Mouse (Mus musculus) embryonic facial prominence, embryonic 10.5 days (tissue): ENCODE measurements at regions not wholly inside any gene's neighbourhood (a gene's known extent, or its start where the extent isn't known, plus 50 kb on each side); places are given as distances from the start of the nearest gene placed in this dataset.

Experiments used
- DNase-seq: peaks from one replicate; pipeline ENCODE4 v3.0.0-alpha.2; 2017; ENCODE audit warnings: low spot score
- H3K27ac ChIP-seq: fragments of 300-500 bp; sonication (generic); replicated peaks from 2 replicates; pipeline ENCODE4 v1.5.1; 2016; ENCODE audit warnings: mild to moderate bottlenecking
- H3K27me3 ChIP-seq: fragments of 300-500 bp; sonication (generic); replicated peaks from 2 replicates; pipeline ENCODE4 v1.6.1; 2016; ENCODE audit warnings: low read depth, mild to moderate bottlenecking; ENCODE audit not compliant: poor library complexity, severe bottlenecking
- H3K36me3 ChIP-seq: fragments of 300-500 bp; sonication (generic); replicated peaks from 2 replicates; pipeline ENCODE4 v1.6.1; 2016; ENCODE audit warnings: mild to moderate bottlenecking, moderate library complexity
- H3K4me1 ChIP-seq: fragments of 300-500 bp; sonication (generic); 2 replicates; pipeline ENCODE4 v1.6.1; 2016
- H3K4me3 ChIP-seq: fragments of 300-500 bp; sonication (generic); 2 replicates; pipeline ENCODE4 v1.5.1; 2016; ENCODE audit warnings: mild to moderate bottlenecking, moderate library complexity
- H3K9me3 ChIP-seq: fragments of 300-500 bp; sonication (generic); 2 replicates; pipeline ENCODE4 v1.6.1; 2016; ENCODE audit warnings: mild to moderate bottlenecking
- whole genome bisulfite sequencing: fragments of 180-500 bp; shearing (Covaris S2); methylation state at CpG from one replicate; pipeline ENCODE4 v1.1.7; 2016; 5-methylcytosine and 5-hydroxymethylcytosine counted together

DNA sequence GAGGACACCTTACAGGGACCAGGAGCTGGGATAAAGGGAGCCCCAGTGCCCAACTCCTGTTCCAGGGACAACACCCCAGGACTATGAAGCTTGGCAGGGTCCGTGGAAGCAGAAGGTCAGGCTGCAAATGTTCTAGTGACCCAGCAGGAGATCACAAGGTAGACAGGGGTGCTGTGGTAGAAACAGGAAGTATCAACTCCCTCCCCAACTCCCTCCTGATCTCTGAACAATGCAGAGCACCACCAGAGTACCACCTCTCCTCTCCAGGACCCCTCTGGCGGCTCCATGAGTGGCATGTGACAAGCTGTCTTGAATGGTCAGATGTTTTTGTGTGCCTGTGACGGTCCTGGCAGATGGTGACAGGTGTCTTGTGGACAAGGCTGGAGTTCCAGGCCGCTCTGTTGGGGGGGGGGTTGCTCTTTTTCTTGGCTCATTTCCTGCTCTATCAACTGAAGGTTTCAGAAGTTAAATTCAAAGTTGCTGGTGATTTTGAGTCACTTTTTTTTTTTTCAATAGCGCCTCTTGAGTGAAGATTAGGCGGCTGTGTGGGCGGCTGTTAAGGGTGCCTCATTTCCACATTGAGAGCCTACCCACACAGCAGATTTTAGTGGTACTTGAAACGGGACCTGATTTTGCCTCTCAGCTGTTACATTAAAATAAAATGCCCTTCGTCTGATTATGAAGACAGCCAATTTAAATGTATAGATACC is 73.1 kb upstream of the 2410004P03Rik start:
- Histone ChIP-seq H3K27ac (no peak overlapping the region), H3K36me3 (no peaks in the 10 kb centered on the region), H3K9me3 (no peaks in the 10 kb centered on the region), H3K4me1 (peaks cover 15% of the 10 kb centered on the region), H3K4me3 (no peak overlapping the region), H3K27me3 (no peaks in the 10 kb centered on the region)
- 83% methylated on average over 9 of the region's 9 CpGs for WGBS
- DNase-seq, result no peak

DNA sequence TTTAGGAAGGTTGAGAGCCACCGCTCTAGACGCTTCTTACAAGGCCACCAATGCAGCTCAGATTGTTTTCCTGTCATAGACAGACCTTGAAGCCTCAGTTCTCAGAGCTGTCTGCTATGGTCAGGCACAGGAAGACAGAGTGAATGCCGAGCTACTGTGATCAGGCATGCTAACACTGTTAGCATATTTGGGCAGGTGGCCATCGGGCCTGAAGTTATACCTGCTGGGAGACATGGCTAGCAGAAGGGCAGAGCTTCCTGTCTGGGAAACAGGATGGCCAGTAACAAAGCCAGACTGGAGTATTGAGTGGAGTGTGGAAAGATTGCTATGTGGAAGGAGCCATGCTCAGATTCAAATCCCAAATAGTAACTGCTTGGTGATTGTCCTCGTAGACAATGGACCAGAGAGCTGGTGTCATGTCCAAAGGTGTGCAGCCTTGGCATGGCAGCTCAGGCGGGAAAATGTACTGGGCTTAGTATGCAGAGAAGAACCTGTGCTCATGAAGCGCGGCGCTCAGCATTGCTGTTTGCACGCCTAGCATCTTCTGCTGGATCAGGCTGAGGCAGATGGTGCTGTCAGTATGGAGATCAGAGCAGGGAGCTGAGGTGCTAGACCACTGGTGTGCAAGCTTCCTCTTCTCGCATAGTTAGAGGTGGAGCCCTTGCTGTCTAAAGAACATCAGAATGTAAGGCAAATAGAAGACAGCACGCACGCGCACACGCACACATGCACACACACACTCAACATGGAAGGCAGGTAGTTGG is 60.3 kb upstream of the 2410004P03Rik start:
- no peaks in the 10 kb centered on the region for H3K4me1 ChIP-seq
- no peak overlapping the region for H3K27ac ChIP-seq
- no peaks in the 10 kb centered on the region for H3K36me3 ChIP-seq
- H3K27me3 ChIP-seq, result no peaks in the 10 kb centered on the region
- 91% methylated on average over 15 of the region's 15 CpGs for WGBS
- no peak for DNase-seq
- H3K9me3 ChIP-seq, result no peaks in the 10 kb centered on the region
- H3K4me3 ChIP-seq, result no peak overlapping the region

DNA sequence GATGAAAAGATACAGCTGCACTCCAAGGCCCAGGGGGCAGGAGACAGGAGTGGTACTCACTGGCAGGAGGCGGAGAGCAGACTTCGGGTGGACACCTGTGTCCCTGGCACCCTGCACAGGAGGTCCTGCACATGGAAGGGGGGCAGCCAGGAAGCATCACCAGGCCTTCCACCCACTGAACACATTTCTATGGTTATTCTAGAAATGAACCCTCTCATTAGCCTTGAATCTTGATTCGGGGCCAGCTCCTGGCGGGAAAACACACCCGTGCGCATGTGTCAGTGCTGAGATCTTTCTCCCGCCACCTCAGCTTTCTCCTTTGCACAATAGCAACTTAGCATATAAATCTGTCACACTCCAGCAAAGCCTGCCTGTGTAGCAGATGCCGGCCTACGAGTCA is 58.3 kb upstream of the 2410004P03Rik start:
- no peak for DNase-seq
- H3K27ac ChIP-seq, result no peak overlapping the region; the same call in 1 of the 2 replicates
- no peak overlapping the region for H3K4me3 ChIP-seq
- no peaks in the 10 kb centered on the region for H3K36me3 ChIP-seq
- no peaks in the 10 kb centered on the region for H3K27me3 ChIP-seq
- H3K4me1 ChIP-seq, result no peaks in the 10 kb centered on the region
- 85% methylated on average over 9 of the region's 9 CpGs for WGBS
- no peaks in the 10 kb centered on the region for H3K9me3 ChIP-seq

DNA sequence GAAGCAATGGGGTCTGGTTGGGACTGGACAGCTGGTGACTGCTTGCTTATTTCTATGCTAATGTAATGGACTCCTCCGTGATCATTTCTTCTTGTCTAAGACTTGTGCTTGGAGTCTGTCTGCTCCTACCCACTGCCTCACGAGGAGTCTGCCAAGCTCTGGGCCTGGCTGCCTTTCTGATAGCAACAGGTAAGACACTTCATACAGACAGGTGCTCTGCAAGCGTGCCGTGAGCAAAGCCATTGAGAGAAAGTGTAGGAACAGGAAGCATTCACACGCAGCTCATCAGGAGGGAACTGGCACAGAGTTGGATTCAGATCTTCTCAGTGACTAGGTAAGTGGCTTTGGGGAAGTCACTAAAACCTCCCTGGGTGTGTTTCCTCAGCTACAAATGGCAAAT is 57.6 kb upstream of the 2410004P03Rik start:
- Histone ChIP-seq H3K9me3 (no peaks in the 10 kb centered on the region), H3K27ac (no peak overlapping the region), H3K4me3 (no peak overlapping the region), H3K36me3 (no peaks in the 10 kb centered on the region), H3K27me3 (no peaks in the 10 kb centered on the region), H3K4me1 (no peaks in the 10 kb centered on the region)
- DNase-seq, result no peak
- WGBS, result 84% methylated on average over 5 of the region's 5 CpGs

DNA sequence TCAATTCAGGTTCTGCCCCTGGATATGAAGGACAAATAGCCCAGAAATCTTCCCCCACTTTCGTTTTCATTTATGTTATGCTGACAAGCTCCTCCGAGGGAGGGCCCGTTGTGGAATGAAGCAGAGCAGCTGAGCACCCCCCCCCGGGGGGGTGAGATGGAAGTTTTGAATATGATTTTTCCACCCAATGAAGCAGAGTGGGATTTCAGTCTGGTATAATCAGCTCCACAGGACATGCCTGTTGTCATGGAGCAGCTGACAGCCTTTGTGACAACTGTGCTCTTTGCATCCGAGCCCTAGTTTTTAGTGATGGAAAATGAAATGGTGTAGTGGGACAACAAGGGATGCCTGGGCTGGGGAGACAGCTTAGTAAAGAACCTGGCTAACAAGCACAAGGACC is 52.4 kb upstream of the 2410004P03Rik start:
- no peak for DNase-seq
- WGBS, result 76% methylated on average over 5 of the region's 5 CpGs
- Histone ChIP-seq H3K9me3 (no peaks in the 10 kb centered on the region), H3K4me1 (peaks cover 5% of the 10 kb centered on the region; the same call in 1 of the 2 replicates), H3K36me3 (no peaks in the 10 kb centered on the region), H3K27ac (no peak overlapping the region), H3K27me3 (no peaks in the 10 kb centered on the region), H3K4me3 (no peak overlapping the region)
